Mouse (Mus musculus) kidney, adult 2 months (tissue): ENCODE data around the gene 4930404H24Rik. TPM values are rescaled to one million over a fixed set of nuclear protein-coding genes. Genes with fewer than 3 reads are reported as not detected.
A peak's percentile ranks its signal among the peaks of the same experiment; 100 is the strongest.

Source experiments
- DNase-seq: peaks from one replicate; pipeline ENCODE4 v3.0.0; 2021
- H3K27ac ChIP-seq: fragments of 200-500 bp; 2 replicates; pipeline ENCODE4 v1.5.1; 2012; ENCODE audit warnings: low read depth, low read length, control low read depth, inconsistent platforms; ENCODE audit not compliant: insufficient read depth
- H3K27me3 ChIP-seq: fragments of 200-500 bp; replicated peaks from 2 replicates; pipeline ENCODE4 v1.6.1; 2012; ENCODE audit warnings: mild to moderate bottlenecking, moderate library complexity, low read length, inconsistent platforms; ENCODE audit not compliant: control insufficient read depth, insufficient read depth
- H3K36me3 ChIP-seq: fragments of 200-500 bp; 2 replicates; pipeline ENCODE4 v1.6.1; 2012; ENCODE audit warnings: mild to moderate bottlenecking, moderate library complexity, low read length, inconsistent platforms; ENCODE audit not compliant: control insufficient read depth, insufficient read depth
- H3K4me1 ChIP-seq: fragments of 200-500 bp; 2 replicates; pipeline ENCODE4 v1.6.1; 2011; ENCODE audit warnings: low read length; ENCODE audit not compliant: control insufficient read depth, insufficient read depth
- H3K4me3 ChIP-seq: fragments of 200-500 bp; 2 replicates; pipeline ENCODE4 v1.5.1; 2011; ENCODE audit warnings: mild to moderate bottlenecking, low read depth, low read length, control low read depth; ENCODE audit not compliant: insufficient read depth
- CTCF ChIP-seq: fragments of 200-500 bp; conservative IDR thresholded peaks from 2 replicates; pipeline ENCODE4 v1.5.1; 2011; ENCODE audit warnings: low read depth, mild to moderate bottlenecking, control low read depth, low read length, moderate library complexity, mixed read lengths; ENCODE audit not compliant: insufficient read depth, insufficient read length
- POLR2A ChIP-seq: fragments of 200-500 bp; IDR thresholded peaks from one replicate; pipeline ENCODE4 v1.6.1; 2011; ENCODE audit warnings: low read depth, low read length, control low read depth
- WGBS: fragments of 180-500 bp; shearing (Covaris S2); methylation state at CpG from one replicate; pipeline ENCODE4 v1.1.7; 2018; 5-methylcytosine and 5-hydroxymethylcytosine counted together
- polyA plus RNA-seq: library from polyadenylated mRNA; depleted of rRNA; stranded (reverse); fragments of >200 nt; gene quantifications from 2 replicates; pipeline ENCODE4 v1.2.3, GENCODE M21; 2012

The 4930404H24Rik gene
- polyA plus RNA-seq, 1 experiment, result not detected

DNA sequence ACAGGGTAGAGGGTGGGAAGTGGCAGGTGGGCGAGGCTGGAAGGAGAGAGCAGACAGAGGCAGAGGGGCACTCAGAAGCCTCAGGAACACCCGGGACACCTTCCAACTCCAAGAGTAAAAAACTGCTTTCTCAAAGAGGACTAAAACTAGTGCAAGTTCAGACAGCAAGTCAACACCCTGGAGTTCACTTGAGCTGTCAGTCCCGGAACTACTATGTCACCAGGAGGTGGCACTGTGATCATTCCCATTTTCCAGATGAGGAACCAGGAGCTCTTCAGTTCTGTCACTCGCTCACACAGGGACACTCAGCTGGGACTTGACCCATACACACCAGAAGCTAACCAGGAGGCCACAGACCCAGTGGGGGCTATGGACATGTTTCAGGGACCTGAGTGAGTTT, 6.6 kb downstream of the 4930404H24Rik start:
- H3K27me3 ChIP-seq, result no peaks in the 10 kb centered on the region
- H3K4me1 ChIP-seq, result no peaks in the 10 kb centered on the region
- no peaks in the 10 kb centered on the region for H3K36me3 ChIP-seq
- DNase-seq, result peak; percentile 57
- WGBS, result 65% methylated on average over 4 of the region's 4 CpGs
- H3K27ac ChIP-seq, result no peak overlapping the region
- TF ChIP-seq POLR2A (no peak), CTCF (peak; percentile 67)
- H3K4me3 ChIP-seq, result no peak overlapping the region

DNA sequence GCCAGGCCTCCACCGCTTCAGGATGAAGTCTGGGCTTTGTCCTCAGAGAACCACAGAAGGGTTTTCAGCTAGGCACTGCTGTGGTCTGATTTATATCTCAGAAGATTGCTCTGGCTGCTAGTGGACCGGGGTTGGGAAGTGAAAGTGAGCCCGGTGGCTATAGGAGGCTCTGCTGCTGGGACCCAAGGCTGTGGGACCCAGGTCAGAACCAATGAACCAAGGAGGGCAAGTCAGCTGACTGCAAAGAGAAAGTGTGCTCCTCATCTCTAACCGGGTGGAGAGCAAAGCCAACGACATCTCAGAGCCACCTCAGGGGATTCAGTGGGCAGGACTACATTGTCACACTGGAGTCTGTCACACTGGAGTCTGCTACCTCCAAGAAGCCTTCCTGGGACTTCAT, 13.8 kb downstream of the 4930404H24Rik start:
- no peak for DNase-seq
- no peak overlapping the region for H3K4me3 ChIP-seq
- H3K27ac ChIP-seq, result no peak overlapping the region
- no peaks in the 10 kb centered on the region for H3K4me1 ChIP-seq
- 62% methylated on average over 5 of the region's 5 CpGs for WGBS
- no peaks in the 10 kb centered on the region for H3K27me3 ChIP-seq
- H3K36me3 ChIP-seq, result no peaks in the 10 kb centered on the region
- TF ChIP-seq CTCF, result no peak

DNA sequence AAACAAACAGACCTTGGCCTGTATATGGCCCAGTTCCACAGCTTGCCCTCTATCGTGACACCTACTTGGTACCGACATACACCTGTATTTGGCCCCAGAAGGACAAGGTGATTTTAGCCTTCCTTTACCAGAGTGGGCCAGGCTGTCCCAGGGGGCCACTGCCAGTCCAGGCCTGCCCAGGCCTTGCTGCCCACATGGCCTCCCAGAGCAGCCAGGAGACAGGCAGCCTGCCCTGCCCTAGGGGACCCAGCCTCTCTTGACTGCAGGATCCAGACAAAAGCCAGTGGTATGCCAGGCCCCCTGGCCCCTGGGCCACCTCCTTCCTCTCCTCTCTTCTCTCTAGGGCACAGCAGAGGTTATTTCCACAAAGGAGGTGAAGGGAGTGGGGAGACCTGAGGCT, 15.4 kb downstream of the 4930404H24Rik start:
- Histone ChIP-seq H3K27me3 (no peaks in the 10 kb centered on the region), H3K4me1 (no peaks in the 10 kb centered on the region), H3K36me3 (no peaks in the 10 kb centered on the region), H3K4me3 (no peak overlapping the region), H3K27ac (no peak overlapping the region)
- DNase-seq, result no peak
- TF ChIP-seq POLR2A, result no peak
- TF ChIP-seq CTCF, result no peak
- 86% methylated on average over 2 of the region's 2 CpGs for WGBS

DNA sequence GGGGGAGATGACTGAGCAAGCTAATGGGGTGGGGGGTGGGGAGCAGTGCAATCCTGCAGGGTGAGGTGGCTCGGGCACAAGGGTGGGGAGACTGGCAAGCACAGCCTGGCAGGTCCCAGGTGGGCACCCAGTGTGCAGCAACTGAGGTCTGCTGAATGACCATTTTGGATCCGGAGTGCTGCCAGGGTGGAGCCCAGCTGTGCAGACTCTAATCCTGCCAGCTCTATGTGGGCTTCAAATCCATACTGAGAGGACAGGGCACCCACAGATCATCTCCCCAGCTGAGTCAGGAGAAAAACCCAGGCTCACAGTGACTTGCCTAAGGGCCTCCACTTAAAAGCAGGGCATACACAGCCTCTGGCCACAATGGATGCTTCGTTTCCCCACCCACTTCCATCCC, 15.8 kb downstream of the 4930404H24Rik start:
- no peak for TF ChIP-seq POLR2A
- TF ChIP-seq CTCF, result no peak
- Histone ChIP-seq H3K27ac (no peak overlapping the region), H3K36me3 (no peaks in the 10 kb centered on the region), H3K4me1 (no peaks in the 10 kb centered on the region), H3K4me3 (no peak overlapping the region), H3K27me3 (no peaks in the 10 kb centered on the region)
- DNase-seq, result no peak
- WGBS, result 78% methylated on average over 3 of the region's 3 CpGs

DNA sequence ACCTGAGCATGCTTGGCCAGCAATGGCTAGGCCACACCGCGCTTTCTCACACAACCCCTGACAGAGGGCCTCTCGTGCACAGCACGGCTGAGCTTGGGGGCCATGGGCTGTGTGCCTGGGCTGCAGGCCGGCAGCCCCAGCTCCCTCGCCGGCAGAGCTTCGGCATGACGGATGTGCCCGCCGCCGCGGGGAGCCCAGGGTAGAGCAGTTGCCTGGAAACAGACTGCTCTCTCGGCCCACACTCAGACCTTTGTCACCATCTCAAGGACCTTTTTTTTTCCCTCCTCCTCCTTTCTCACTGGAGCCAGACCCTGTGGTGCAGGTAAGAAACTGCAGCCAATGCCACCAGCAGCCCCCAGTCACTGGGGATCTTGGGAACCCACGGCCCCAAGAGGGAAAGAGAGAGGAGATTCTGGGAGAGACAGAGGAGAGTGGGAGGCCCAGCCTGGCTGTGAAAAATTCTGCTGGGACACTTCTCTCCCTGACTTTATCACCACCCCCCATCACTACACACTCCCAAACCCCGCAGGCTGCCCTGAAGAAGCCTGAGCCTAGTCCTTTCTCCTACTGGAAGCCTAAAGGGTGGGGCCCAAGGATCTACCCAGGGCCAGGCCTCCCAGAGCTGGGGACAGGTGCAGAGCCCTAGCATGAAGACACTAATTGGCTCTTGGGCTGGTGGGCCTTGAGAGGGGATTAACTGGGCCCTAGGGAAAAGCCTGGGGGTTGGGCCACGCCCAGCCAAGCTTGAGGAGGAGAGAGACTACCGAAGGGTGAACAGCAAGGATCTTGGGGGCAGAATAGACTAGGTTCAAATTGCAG, 16.8 kb downstream of the 4930404H24Rik start:
- no peaks in the 10 kb centered on the region for H3K27me3 ChIP-seq
- H3K4me3 ChIP-seq, result no peak overlapping the region
- DNase-seq, result no peak
- H3K4me1 ChIP-seq, result no peaks in the 10 kb centered on the region
- no peak for TF ChIP-seq POLR2A
- no peak overlapping the region for H3K27ac ChIP-seq
- no peaks in the 10 kb centered on the region for H3K36me3 ChIP-seq
- WGBS, result 41% methylated on average over 18 of the region's 18 CpGs

DNA sequence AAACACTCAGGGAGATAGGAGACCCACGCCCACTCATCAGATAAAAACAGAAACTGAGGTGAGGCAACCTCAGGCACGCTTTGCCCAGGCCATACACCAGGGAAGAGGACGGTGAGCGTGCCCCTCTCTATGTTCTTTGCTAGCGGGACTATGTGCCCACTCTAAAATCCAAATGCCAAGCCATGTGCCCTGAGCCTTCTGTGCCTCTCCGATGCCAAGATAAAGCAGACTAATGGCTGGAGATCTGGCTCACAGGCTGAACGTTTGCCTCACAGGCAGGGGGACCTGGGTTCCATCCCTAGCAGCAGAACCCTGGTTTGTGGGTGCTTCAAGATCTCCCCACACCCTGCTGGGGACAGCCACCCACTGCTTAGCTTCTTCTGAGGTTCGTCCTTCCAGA, 17.5 kb downstream of the 4930404H24Rik start:
- Histone ChIP-seq H3K4me1 (no peaks in the 10 kb centered on the region), H3K27me3 (no peaks in the 10 kb centered on the region), H3K27ac (no peak overlapping the region), H3K36me3 (no peaks in the 10 kb centered on the region), H3K4me3 (no peak overlapping the region)
- DNase-seq, result no peak
- TF ChIP-seq CTCF (no peak), POLR2A (no peak)
- WGBS, result 93% methylated on average over 8 of the region's 8 CpGs

DNA sequence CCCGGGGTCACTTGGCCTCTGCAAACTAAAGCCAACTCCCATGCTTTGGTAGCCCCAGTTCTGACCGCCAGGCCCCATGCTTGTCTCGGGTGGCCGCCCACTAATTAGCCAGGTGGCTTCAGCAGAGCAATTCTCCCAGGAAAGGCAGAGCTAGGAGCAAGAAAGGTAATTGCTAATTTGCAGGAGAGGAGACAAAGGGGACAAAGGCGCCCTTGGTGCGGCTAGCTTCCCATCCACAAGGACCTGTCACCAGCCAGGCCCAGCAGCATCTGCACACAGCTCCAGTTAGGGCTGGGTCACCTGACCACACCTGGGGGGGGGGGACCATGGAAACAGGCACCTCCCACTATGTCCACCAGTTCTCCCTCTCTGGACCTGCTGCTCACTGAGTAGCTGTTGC, 19.0 kb downstream of the 4930404H24Rik start:
- Histone ChIP-seq H3K27ac (no peak overlapping the region), H3K4me1 (no peaks in the 10 kb centered on the region), H3K27me3 (no peaks in the 10 kb centered on the region), H3K36me3 (no peaks in the 10 kb centered on the region), H3K4me3 (no peak overlapping the region)
- WGBS, result 64% methylated on average over 6 of the region's 6 CpGs
- no peak for DNase-seq
- TF ChIP-seq POLR2A (no peak), CTCF (no peak)
